Mouse (Mus musculus): ENCODE results near the gene Cyp26b1. TPM values are rescaled to one million over a fixed set of nuclear protein-coding genes. Genes with fewer than 3 reads are reported as not detected.

Gene Cyp26b1
- polyA plus RNA-seq, 1 experiment from 2014 or later = 1.7 TPM

DNA sequence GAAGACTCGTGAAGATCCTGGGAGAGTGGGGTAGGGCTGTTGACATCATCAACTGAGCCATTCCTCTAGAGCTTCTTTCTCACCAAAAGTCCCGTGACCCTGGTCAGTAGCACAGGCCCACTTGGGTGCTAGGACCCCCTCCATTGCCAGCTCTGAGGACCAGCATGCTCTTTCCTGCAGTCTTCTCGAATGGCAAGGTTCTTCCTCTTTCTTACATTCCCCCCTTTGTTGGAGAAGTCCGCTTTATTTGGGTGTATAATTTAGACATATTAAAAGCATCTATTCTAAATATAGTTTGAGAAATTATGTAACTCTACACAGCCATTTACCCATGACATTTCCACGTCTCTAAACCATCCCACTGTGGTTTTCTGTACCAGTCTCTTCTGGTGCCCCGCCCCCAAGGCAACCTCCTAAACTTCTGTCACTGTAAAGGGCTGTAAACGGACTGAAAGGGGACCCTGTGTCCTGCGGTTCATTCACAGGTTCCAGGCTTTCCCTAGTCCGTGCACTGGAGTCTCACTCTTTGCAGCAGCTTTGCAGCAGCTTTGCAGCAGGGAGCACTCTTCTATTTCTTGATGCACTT lies 43.8 kb downstream of the Cyp26b1 start:
- Histone ChIP-seq H3K4me2 (no peak overlapping the region), H3K4me3 (ENCODE audit: low read depth, low read length) (no peak overlapping the region), H3K27me3 (ENCODE audit: control insufficient read depth, insufficient read depth, low read length) (no peaks in the 10 kb centered on the region), H3K9ac (ENCODE audit: low read depth, low read length) (no peak overlapping the region), H3K36me3 (ENCODE audit: control insufficient read depth, insufficient read depth, low read length) (no peaks in the 10 kb centered on the region), H3K27ac (ENCODE audit: low read depth, low read length) (no peak overlapping the region), H3K9me3 (replicated peaks; ENCODE audit: control insufficient read depth, low read length) (no peaks in the 10 kb centered on the region), H3K4me1 (ENCODE audit: control insufficient read depth, insufficient read depth, low read length) (no peaks in the 10 kb centered on the region)
- 68% methylated on average over 9 of the region's 9 CpGs for WGBS (ENCODE audit: insufficient replicate concordance)
- no peak for ATAC-seq (replicated peaks; ENCODE audit: insufficient number of reproducible peaks, low FRiP score, low TSS enrichment)

DNA sequence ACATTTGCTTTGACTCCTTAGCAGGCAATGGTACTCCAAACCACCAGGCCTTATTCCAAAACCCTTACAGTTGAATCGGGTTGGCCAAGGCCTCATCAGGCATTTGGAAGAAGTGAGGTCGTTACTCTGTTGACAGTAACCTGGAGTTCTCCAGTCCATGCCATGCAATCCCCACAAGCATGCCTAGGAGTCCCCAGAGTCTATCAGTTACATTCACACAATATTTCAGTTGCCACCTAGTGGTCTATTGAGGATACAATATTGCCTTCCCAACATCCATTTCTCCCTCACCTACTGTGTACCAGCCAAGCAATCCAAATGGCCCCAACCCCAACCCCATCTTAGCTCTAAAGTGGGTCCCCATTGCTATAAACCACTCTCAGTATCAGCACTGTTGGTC lies 48.3 kb downstream of the Cyp26b1 start:
- H3K27me3 ChIP-seq (ENCODE audit: control insufficient read depth, insufficient read depth, low read length) = no peaks in the 10 kb centered on the region; the same call in 1 of the 2 replicates
- H3K4me3 ChIP-seq (ENCODE audit: low read depth, low read length) = no peak overlapping the region
- 0 out of 2 replicates have a peak, but pooled peaks cover 4% of the 10 kb centered on the region for H3K4me1 ChIP-seq (ENCODE audit: control insufficient read depth, insufficient read depth, low read length)
- H3K4me2 ChIP-seq = no peak overlapping the region
- no peaks in the 10 kb centered on the region for H3K36me3 ChIP-seq (ENCODE audit: control insufficient read depth, insufficient read depth, low read length)
- no peak for ATAC-seq (replicated peaks; ENCODE audit: insufficient number of reproducible peaks, low FRiP score, low TSS enrichment)
- no peaks in the 10 kb centered on the region for H3K9me3 ChIP-seq (replicated peaks; ENCODE audit: control insufficient read depth, low read length)
- no peak overlapping the region for H3K27ac ChIP-seq (ENCODE audit: low read depth, low read length)
- no peak overlapping the region for H3K9ac ChIP-seq (ENCODE audit: low read depth, low read length)
- WGBS (ENCODE audit: insufficient replicate concordance) = 71% methylated on average over 2 of the region's 2 CpGs

DNA sequence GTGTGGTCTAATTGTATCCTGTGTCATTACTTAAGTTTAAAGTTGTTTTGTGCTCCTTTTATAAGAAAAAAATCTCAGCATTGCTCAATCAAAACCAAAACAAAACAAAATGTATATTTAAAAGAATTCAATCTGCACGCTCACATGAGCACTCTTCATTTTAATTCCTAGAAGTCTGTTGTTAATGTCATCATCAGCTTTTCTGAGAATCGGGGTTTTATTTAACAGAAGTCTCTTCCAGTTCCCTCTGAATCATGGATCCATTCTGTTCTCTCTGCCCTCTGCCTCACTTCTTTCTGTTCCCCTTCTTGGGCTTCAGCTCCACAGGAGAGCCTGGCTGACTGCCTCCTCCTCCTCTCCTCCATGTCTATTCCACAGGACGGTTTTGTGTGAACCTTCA lies 49.3 kb downstream of the Cyp26b1 start:
- ATAC-seq (replicated peaks; ENCODE audit: insufficient number of reproducible peaks, low FRiP score, low TSS enrichment) = no peak
- Histone ChIP-seq H3K9me3 (replicated peaks; ENCODE audit: control insufficient read depth, low read length) (no peaks in the 10 kb centered on the region), H3K27me3 (ENCODE audit: control insufficient read depth, insufficient read depth, low read length) (peaks cover 4% of the 10 kb centered on the region; the same call in 1 of the 2 replicates), H3K36me3 (ENCODE audit: control insufficient read depth, insufficient read depth, low read length) (no peaks in the 10 kb centered on the region), H3K27ac (ENCODE audit: low read depth, low read length) (no peak overlapping the region), H3K4me1 (ENCODE audit: control insufficient read depth, insufficient read depth, low read length) (0 out of 2 replicates have a peak, but pooled peaks cover 4% of the 10 kb centered on the region), H3K9ac (ENCODE audit: low read depth, low read length) (no peak overlapping the region), H3K4me3 (ENCODE audit: low read depth, low read length) (no peak overlapping the region), H3K4me2 (no peak overlapping the region)
- 73% methylated on average over 3 of the region's 3 CpGs for WGBS (ENCODE audit: insufficient replicate concordance)

DNA sequence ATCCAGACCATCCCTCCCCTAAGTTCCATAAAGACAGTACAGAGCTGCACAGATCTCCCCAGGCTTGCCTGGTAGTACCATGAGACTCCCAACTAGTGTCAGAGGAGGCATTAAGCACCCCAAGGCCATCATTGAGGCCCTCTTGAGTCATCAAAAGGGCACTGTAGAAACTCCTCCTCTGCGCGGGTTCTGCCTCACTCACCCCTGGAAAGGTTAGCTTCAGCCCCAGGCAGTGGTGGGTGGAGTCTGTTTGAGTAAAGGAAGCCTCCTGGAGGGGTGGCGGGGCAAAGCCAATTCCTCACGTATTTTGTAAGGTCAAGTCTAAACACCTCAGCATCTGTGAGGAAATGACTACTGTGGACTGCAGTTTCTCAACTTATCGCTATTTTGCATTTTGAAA lies 50.2 kb downstream of the Cyp26b1 start:
- H3K9ac ChIP-seq (ENCODE audit: low read depth, low read length) = no peak overlapping the region
- no peaks in the 10 kb centered on the region for H3K36me3 ChIP-seq (ENCODE audit: control insufficient read depth, insufficient read depth, low read length)
- no peak for ATAC-seq (replicated peaks; ENCODE audit: insufficient number of reproducible peaks, low FRiP score, low TSS enrichment)
- no peaks in the 10 kb centered on the region for H3K9me3 ChIP-seq (replicated peaks; ENCODE audit: control insufficient read depth, low read length)
- H3K27me3 ChIP-seq (ENCODE audit: control insufficient read depth, insufficient read depth, low read length) = peaks cover 4% of the 10 kb centered on the region; the same call in 1 of the 2 replicates
- no peak overlapping the region for H3K4me3 ChIP-seq (ENCODE audit: low read depth, low read length)
- WGBS (ENCODE audit: insufficient replicate concordance) = 28% methylated on average over 5 of the region's 5 CpGs
- no peak overlapping the region for H3K27ac ChIP-seq (ENCODE audit: low read depth, low read length)
- no peak overlapping the region for H3K4me2 ChIP-seq
- 0 out of 2 replicates have a peak, but pooled peaks cover 4% of the 10 kb centered on the region for H3K4me1 ChIP-seq (ENCODE audit: control insufficient read depth, insufficient read depth, low read length)

DNA sequence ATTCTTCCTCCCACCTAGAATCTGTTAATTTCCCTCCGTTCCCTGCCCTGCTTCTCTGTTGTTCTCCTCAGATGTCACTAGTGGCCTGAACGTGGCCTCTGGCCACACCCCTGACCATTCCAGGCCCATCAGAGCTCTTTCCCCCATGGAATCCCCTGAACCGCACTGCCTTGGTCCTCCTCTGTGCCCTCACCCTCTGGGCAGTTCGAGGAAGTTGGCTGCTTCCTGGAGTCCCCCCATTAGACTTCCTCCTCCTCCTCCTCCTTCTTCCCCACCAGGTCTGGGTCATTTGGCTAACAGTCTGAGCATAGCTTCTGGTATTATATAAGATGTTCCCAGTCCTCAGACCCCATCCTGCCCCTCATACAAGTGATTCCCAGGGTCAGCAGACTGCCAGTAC lies 53.8 kb downstream of the Cyp26b1 start:
- Histone ChIP-seq H3K4me3 (ENCODE audit: low read depth, low read length) (no peak overlapping the region), H3K27me3 (ENCODE audit: control insufficient read depth, insufficient read depth, low read length) (peaks cover 4% of the 10 kb centered on the region; the same call in 1 of the 2 replicates), H3K9ac (ENCODE audit: low read depth, low read length) (no peak overlapping the region), H3K9me3 (replicated peaks; ENCODE audit: control insufficient read depth, low read length) (no peaks in the 10 kb centered on the region), H3K27ac (ENCODE audit: low read depth, low read length) (no peak overlapping the region), H3K36me3 (ENCODE audit: control insufficient read depth, insufficient read depth, low read length) (no peaks in the 10 kb centered on the region), H3K4me1 (ENCODE audit: control insufficient read depth, insufficient read depth, low read length) (0 out of 2 replicates have a peak, but pooled peaks cover 4% of the 10 kb centered on the region), H3K4me2 (no peak overlapping the region)
- WGBS (ENCODE audit: insufficient replicate concordance) = 54% methylated on average over 4 of the region's 4 CpGs
- ATAC-seq (replicated peaks; ENCODE audit: insufficient number of reproducible peaks, low FRiP score, low TSS enrichment) = no peak

DNA sequence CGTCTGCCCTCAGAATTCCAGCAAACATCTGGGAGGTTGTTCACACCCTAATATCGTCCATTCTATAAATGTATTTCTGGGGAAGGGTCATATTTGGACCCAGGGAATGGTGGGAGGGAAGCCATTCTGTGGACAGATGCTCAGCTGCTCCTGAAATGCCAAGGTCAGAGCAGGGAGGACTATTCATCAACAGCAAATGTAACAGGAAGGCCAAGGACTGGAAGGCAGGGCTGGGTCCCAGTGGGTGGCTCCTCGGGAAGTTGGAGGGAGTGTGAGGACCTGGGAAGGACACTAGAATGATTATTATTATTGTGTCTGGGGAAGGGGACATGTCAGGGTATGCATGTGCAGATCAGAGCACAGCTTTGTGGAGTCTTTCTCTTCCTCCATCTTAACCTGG lies 55.0 kb downstream of the Cyp26b1 start:
- Histone ChIP-seq H3K27ac (ENCODE audit: low read depth, low read length) (no peak overlapping the region), H3K4me1 (ENCODE audit: control insufficient read depth, insufficient read depth, low read length) (0 out of 2 replicates have a peak, but pooled peaks cover 4% of the 10 kb centered on the region), H3K9me3 (replicated peaks; ENCODE audit: control insufficient read depth, low read length) (no peaks in the 10 kb centered on the region), H3K4me2 (no peak overlapping the region), H3K36me3 (ENCODE audit: control insufficient read depth, insufficient read depth, low read length) (no peaks in the 10 kb centered on the region), H3K27me3 (ENCODE audit: control insufficient read depth, insufficient read depth, low read length) (peaks cover 4% of the 10 kb centered on the region; the same call in 1 of the 2 replicates), H3K4me3 (ENCODE audit: low read depth, low read length) (no peak overlapping the region), H3K9ac (ENCODE audit: low read depth, low read length) (no peak overlapping the region)
- ATAC-seq (replicated peaks; ENCODE audit: insufficient number of reproducible peaks, low FRiP score, low TSS enrichment) = no peak
- 65% methylated on average over 3 of the region's 3 CpGs for WGBS (ENCODE audit: insufficient replicate concordance)

DNA sequence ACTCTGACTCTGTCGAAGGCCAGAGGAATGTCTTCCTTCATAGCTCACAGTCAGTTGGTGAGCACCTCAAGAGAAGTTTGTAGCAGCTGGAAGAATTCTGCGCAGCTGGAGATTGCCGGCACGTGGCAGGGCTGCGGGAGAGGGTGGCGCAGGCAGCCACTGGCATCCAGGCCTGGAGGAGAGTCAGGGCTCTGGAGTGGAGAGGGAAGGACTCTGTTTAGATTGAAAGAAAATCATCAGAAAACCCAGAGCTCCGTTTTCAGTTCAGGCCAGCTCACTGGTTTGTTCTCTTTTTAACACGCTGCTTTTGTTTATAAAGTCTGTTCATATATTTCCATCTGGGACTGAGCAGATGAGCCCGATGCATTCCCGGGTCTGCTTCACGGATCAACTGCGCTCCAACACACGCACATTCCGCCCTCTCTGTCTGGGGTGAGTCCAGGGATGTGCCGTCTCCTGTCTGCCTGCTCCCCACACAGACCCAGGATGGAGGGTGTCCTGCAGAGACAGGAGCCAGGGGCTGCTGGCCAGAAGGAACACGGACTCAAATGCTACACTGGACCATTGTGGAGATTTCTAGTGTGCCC lies 56.0 kb downstream of the Cyp26b1 start:
- Histone ChIP-seq H3K9ac (ENCODE audit: low read depth, low read length) (no peak overlapping the region), H3K27ac (ENCODE audit: low read depth, low read length) (no peak overlapping the region), H3K4me3 (ENCODE audit: low read depth, low read length) (no peak overlapping the region), H3K4me2 (no peak overlapping the region), H3K36me3 (ENCODE audit: control insufficient read depth, insufficient read depth, low read length) (no peaks in the 10 kb centered on the region), H3K27me3 (ENCODE audit: control insufficient read depth, insufficient read depth, low read length) (peaks cover 7% of the 10 kb centered on the region; the same call in 1 of the 2 replicates), H3K9me3 (replicated peaks; ENCODE audit: control insufficient read depth, low read length) (no peaks in the 10 kb centered on the region), H3K4me1 (ENCODE audit: control insufficient read depth, insufficient read depth, low read length) (no peaks in the 10 kb centered on the region)
- no peak for ATAC-seq (replicated peaks; ENCODE audit: insufficient number of reproducible peaks, low FRiP score, low TSS enrichment)
- WGBS (ENCODE audit: insufficient replicate concordance) = 64% methylated on average over 16 of the region's 16 CpGs

DNA sequence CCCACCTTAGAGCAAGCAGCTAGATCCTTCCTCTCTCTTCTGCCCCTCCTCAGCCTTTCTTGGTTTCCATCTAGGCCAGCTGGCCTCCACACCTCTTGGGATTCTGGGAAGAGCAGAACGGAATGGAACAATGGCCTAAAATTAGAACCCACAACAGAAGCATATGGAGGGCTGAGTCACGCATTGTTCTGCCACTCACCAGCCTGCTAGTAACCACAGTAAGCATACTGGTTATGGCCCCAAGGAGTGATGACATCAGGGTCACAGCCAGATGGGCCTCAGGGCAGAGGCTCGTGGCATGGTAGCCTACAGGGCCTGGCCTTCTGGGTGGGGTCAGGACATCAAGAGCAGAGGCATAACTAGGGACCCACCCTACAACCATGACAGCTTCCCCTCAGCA lies 58.8 kb downstream of the Cyp26b1 start:
- no peak overlapping the region for H3K4me2 ChIP-seq
- H3K27me3 ChIP-seq (ENCODE audit: control insufficient read depth, insufficient read depth, low read length) = peaks cover 3% of the 10 kb centered on the region; the same call in 1 of the 2 replicates
- no peaks in the 10 kb centered on the region for H3K9me3 ChIP-seq (replicated peaks; ENCODE audit: control insufficient read depth, low read length)
- no peak overlapping the region for H3K4me3 ChIP-seq (ENCODE audit: low read depth, low read length)
- WGBS (ENCODE audit: insufficient replicate concordance) = 49% methylated on average over 3 of the region's 3 CpGs
- no peak overlapping the region for H3K9ac ChIP-seq (ENCODE audit: low read depth, low read length)
- no peak for ATAC-seq (replicated peaks; ENCODE audit: insufficient number of reproducible peaks, low FRiP score, low TSS enrichment)
- H3K4me1 ChIP-seq (ENCODE audit: control insufficient read depth, insufficient read depth, low read length) = no peaks in the 10 kb centered on the region
- no peaks in the 10 kb centered on the region for H3K36me3 ChIP-seq (ENCODE audit: control insufficient read depth, insufficient read depth, low read length)
- H3K27ac ChIP-seq (ENCODE audit: low read depth, low read length) = no peak overlapping the region

DNA sequence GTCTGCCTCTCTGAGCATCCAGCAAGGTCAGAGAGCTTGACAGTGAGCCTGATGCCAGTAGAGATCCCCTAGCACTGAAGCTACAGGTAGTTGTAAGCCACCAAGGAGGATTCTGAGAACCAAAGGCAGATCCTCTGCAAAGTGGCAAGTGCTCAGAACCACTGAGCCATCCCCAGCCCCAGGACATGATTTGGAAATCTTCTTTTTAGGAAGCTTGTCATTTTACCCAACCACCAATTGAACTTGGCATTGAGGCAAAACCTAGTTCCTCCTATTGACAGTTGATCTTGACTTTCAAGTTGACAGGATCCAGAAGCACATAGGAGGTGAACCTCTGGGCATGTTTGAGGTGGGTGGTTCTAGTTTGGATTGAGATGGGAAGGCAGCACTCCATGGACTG lies 63.8 kb downstream of the Cyp26b1 start:
- H3K4me3 ChIP-seq (ENCODE audit: low read depth, low read length) = no peak overlapping the region
- 0 out of 2 replicates have a peak, but pooled peaks cover 3% of the 10 kb centered on the region for H3K27me3 ChIP-seq (ENCODE audit: control insufficient read depth, insufficient read depth, low read length)
- H3K4me2 ChIP-seq = no peak overlapping the region
- H3K4me1 ChIP-seq (ENCODE audit: control insufficient read depth, insufficient read depth, low read length) = no peaks in the 10 kb centered on the region
- H3K9me3 ChIP-seq (replicated peaks; ENCODE audit: control insufficient read depth, low read length) = no peaks in the 10 kb centered on the region
- no peak overlapping the region for H3K9ac ChIP-seq (ENCODE audit: low read depth, low read length)
- no peak overlapping the region for H3K27ac ChIP-seq (ENCODE audit: low read depth, low read length)
- no peak for ATAC-seq (replicated peaks; ENCODE audit: insufficient number of reproducible peaks, low FRiP score, low TSS enrichment)
- no peaks in the 10 kb centered on the region for H3K36me3 ChIP-seq (ENCODE audit: control insufficient read depth, insufficient read depth, low read length)

Measured in heart, embryonic 11.5 days (tissue).